Mouse (Mus musculus) stomach, embryonic 16.5 days (tissue): ENCODE measurements at regions not wholly inside any gene's neighbourhood (a gene's known extent, or its start where the extent isn't known, plus 50 kb on each side); places are given as distances from the start of the nearest gene placed in this dataset.
"Not testable (repeated sequence)": the region's sequence is repeated elsewhere in the genome, so short reads cannot be mapped to it uniquely, and the experiment has no call there.

Experiments used
- ATAC-seq: fragments of 200-750 bp; cut with Nextera tagmentation; 2 replicates; pipeline ENCODE4 v1.8.0; 2017; ENCODE audit warnings: moderate number of reproducible peaks, moderate TSS enrichment; ENCODE audit not compliant: insufficient read depth, low FRiP score
- H3K27ac ChIP-seq: fragments of 300-500 bp; sonication (generic); 2 replicates; pipeline ENCODE4 v1.5.1; 2014; ENCODE audit warnings: low read length
- H3K27me3 ChIP-seq: fragments of 300-500 bp; sonication (generic); 2 replicates; pipeline ENCODE4 v1.6.1; 2014; ENCODE audit warnings: low read length, control low read depth, mixed read lengths; ENCODE audit not compliant: control insufficient read depth, insufficient read depth
- H3K36me3 ChIP-seq: fragments of 300-500 bp; sonication (generic); 2 replicates; pipeline ENCODE4 v1.6.1; 2014; ENCODE audit warnings: low read length; ENCODE audit not compliant: control insufficient read depth, insufficient read depth
- H3K4me1 ChIP-seq: fragments of 300-500 bp; sonication (generic); 2 replicates; pipeline ENCODE4 v1.6.1; 2014; ENCODE audit warnings: low read length, control low read depth, mixed read lengths; ENCODE audit not compliant: control insufficient read depth, insufficient read depth
- H3K4me2 ChIP-seq: fragments of 300-500 bp; sonication (generic); 2 replicates; pipeline ENCODE4 v1.6.1; 2014; ENCODE audit warnings: low read depth, low read length, mixed read lengths
- H3K4me3 ChIP-seq: fragments of 300-500 bp; sonication (generic); replicated peaks from 2 replicates; pipeline ENCODE4 v1.5.1; 2014; ENCODE audit warnings: mild to moderate bottlenecking, low read length
- H3K9ac ChIP-seq: fragments of 300-500 bp; sonication (generic); 2 replicates; pipeline ENCODE4 v1.6.1; 2014; ENCODE audit warnings: low read length
- H3K9me3 ChIP-seq: fragments of 300-500 bp; sonication (generic); replicated peaks from 2 replicates; pipeline ENCODE4 v1.6.1; 2016; ENCODE audit warnings: low read length, control low read depth; ENCODE audit not compliant: control insufficient read depth
- WGBS: fragments of 180-500 bp; shearing (Covaris S2); extraction: QIAGEN DNeasy Blood & Tissue Kit; methylation state at CpG from one replicate; pipeline ENCODE4 v1.1.7; 2014; 5-methylcytosine and 5-hydroxymethylcytosine counted together

- Histone ChIP-seq H3K4me3 (no peak overlapping the region), H3K4me1 (no peaks in the 10 kb centered on the region), H3K9ac (no peak overlapping the region), H3K27ac (no peak overlapping the region), H3K4me2 (no peak overlapping the region), H3K27me3 (no peaks in the 10 kb centered on the region), H3K9me3 (no peaks in the 10 kb centered on the region), H3K36me3 (no peaks in the 10 kb centered on the region)
- ATAC-seq: no peak
- WGBS: 85% methylated on average over 7 of the region's 7 CpGs
These were observed 120.2 kb upstream of the Sfswap start for GRCm38 (mm10) chr5:129380861-129381260.

- no peak overlapping the region for H3K4me3 ChIP-seq
- no peaks in the 10 kb centered on the region for H3K9me3 ChIP-seq
- H3K9ac ChIP-seq: no peak overlapping the region
- H3K27ac ChIP-seq: no peak overlapping the region
- no peak for ATAC-seq
- H3K36me3 ChIP-seq: no peaks in the 10 kb centered on the region
- WGBS: 90% methylated on average over 8 of the region's 8 CpGs
- H3K4me1 ChIP-seq: no peaks in the 10 kb centered on the region
- H3K4me2 ChIP-seq: no peak overlapping the region
- no peaks in the 10 kb centered on the region; the same call in 1 of the 2 replicates for H3K27me3 ChIP-seq
These were observed 116.0 kb upstream of the Sfswap start for GRCm38 (mm10) chr5:129384976-129385375.

GRCm38 (mm10) chr5:129385965-129386643 is 114.9 kb upstream of the Sfswap start:
- not testable (repeated sequence) for H3K4me2 ChIP-seq, H3K4me1 ChIP-seq, H3K27me3 ChIP-seq, H3K4me3 ChIP-seq, H3K36me3 ChIP-seq, H3K9ac ChIP-seq, H3K9me3 ChIP-seq, H3K27ac ChIP-seq
- peak; percentile 93 for ATAC-seq
- 67% methylated on average over 2 of the region's 7 CpGs for WGBS

- not testable (repeated sequence) for H3K9me3 ChIP-seq, H3K27ac ChIP-seq, H3K4me1 ChIP-seq, H3K4me2 ChIP-seq, H3K4me3 ChIP-seq, H3K9ac ChIP-seq, H3K36me3 ChIP-seq, H3K27me3 ChIP-seq
- no CpG with 5 or more reads among the region's 8 CpGs for WGBS
- ATAC-seq: peak; percentile 90
These were observed 114.3 kb upstream of the Sfswap start for GRCm38 (mm10) chr5:129386671-129387070.

- H3K9ac ChIP-seq: no peak overlapping the region
- H3K4me3 ChIP-seq: no peak overlapping the region
- 62% methylated on average over 3 of the region's 3 CpGs for WGBS
- no peak overlapping the region for H3K27ac ChIP-seq
- H3K4me1 ChIP-seq: no peaks in the 10 kb centered on the region
- no peaks in the 10 kb centered on the region for H3K9me3 ChIP-seq
- no peak overlapping the region for H3K4me2 ChIP-seq
- no peaks in the 10 kb centered on the region for H3K36me3 ChIP-seq
- H3K27me3 ChIP-seq: no peaks in the 10 kb centered on the region; the same call in 1 of the 2 replicates
- ATAC-seq: no peak
These were observed 113.7 kb upstream of the Sfswap start for GRCm38 (mm10) chr5:129387301-129387700.

DNA sequence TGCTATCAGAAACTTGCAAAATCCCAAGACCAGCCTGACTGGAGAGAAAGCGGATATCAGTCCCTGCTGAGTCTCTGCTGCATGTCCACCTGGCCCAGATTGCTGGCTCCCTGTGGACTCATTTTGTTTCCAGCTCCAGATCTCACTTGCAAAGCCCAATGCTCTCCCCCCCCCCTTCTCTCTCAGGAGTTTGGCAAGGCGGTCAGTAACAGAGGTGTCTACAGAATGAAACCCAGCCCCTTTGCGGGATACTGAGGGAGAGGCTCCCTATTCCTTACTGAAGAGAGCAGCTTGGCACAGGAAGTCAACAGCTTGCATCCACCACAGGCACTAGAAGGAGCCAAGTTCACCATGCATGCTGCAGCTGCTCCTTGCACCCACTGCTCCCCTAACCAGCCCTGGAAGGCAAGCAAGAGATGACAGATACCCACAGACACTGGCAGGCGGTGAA is 110.1 kb upstream of the Sfswap start:
- Histone ChIP-seq H3K27ac (no peak overlapping the region), H3K4me3 (no peak overlapping the region), H3K27me3 (no peaks in the 10 kb centered on the region; the same call in 1 of the 2 replicates), H3K4me1 (no peaks in the 10 kb centered on the region), H3K9ac (no peak overlapping the region), H3K4me2 (no peak overlapping the region), H3K36me3 (no peaks in the 10 kb centered on the region), H3K9me3 (no peaks in the 10 kb centered on the region)
- no peak for ATAC-seq
- WGBS: 71% methylated on average over 4 of the region's 4 CpGs

- no peak for ATAC-seq
- Histone ChIP-seq H3K9me3 (no peaks in the 10 kb centered on the region), H3K4me3 (no peak overlapping the region), H3K27me3 (no peaks in the 10 kb centered on the region), H3K4me1 (no peaks in the 10 kb centered on the region), H3K27ac (no peak overlapping the region), H3K4me2 (no peak overlapping the region), H3K36me3 (no peaks in the 10 kb centered on the region), H3K9ac (no peak overlapping the region)
- 76% methylated on average over 2 of the region's 2 CpGs for WGBS
These were observed 107.9 kb upstream of the Sfswap start for GRCm38 (mm10) chr5:129393150-129393549.

DNA sequence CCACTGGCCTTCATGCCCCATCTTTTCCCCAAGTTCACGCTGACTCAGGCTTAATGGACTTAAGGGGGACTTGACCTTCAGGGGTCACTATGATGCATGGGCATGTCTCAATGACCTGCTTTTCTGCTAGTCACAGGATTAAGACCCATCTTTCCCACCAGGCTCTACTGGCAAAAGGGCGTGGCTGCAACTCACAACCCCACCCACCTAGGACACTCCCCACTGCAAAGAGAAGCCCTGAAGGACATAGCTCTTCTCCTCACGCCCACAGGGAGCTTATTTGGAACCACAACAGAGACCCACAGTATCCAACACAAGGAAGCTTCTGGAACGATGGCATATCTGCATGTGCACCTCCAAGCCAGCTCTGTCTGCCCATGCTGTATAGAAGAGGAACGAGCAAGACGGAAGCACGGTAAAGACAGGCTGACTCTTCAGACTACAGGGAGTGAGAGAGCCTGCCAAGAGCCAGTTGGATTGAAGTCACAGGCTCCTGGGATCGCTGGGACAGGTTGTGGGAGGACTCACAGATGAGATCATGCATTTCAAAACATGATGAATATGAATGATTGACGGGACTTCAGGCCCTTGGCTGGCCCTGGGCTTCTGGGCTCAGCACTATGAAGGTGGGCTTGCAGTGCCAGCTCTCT is 107.3 kb upstream of the Sfswap start:
- Histone ChIP-seq H3K4me1 (no peaks in the 10 kb centered on the region), H3K27me3 (no peaks in the 10 kb centered on the region), H3K4me3 (no peak overlapping the region), H3K9me3 (no peaks in the 10 kb centered on the region), H3K27ac (no peak overlapping the region), H3K36me3 (no peaks in the 10 kb centered on the region), H3K9ac (no peak overlapping the region), H3K4me2 (no peak overlapping the region)
- ATAC-seq: no peak
- WGBS: 67% methylated on average over 9 of the region's 9 CpGs

GRCm38 (mm10) chr5:129394416-129394815 is 106.6 kb upstream of the Sfswap start:
- no peaks in the 10 kb centered on the region for H3K36me3 ChIP-seq
- H3K4me3 ChIP-seq: no peak overlapping the region
- no peak overlapping the region for H3K9ac ChIP-seq
- WGBS: 45% methylated on average over 4 of the region's 4 CpGs
- H3K27ac ChIP-seq: no peak overlapping the region
- no peak for ATAC-seq
- no peak overlapping the region for H3K4me2 ChIP-seq
- no peaks in the 10 kb centered on the region for H3K9me3 ChIP-seq
- H3K4me1 ChIP-seq: no peaks in the 10 kb centered on the region
- no peaks in the 10 kb centered on the region for H3K27me3 ChIP-seq
